Mouse (Mus musculus) embryonic fibroblast, embryonic 13.5 days (primary cell): ENCODE results near the gene Nup85.

Experiments
- CTCF ChIP-seq: IDR thresholded peaks from 2 replicates; pipeline ENCODE4 v1.5.1; 2011; ENCODE audit warnings: mild to moderate bottlenecking, control low read depth, low read length, moderate library complexity, borderline replicate concordance; ENCODE audit not compliant: insufficient read depth
- POLR2A ChIP-seq: IDR thresholded peaks from 2 replicates; pipeline ENCODE4 v1.6.1; 2011; ENCODE audit warnings: low read depth, mild to moderate bottlenecking, control low read depth, low read length, moderate library complexity

GRCm38 (mm10) chr11:115555717-115556116, 8.5 kb upstream of the Nup85 start:
- TF ChIP-seq CTCF (no peak), POLR2A (no peak)
